Mouse (Mus musculus): ENCODE results near the gene H2-Oa. TPM values are rescaled to one million over a fixed set of nuclear protein-coding genes. Genes with fewer than 3 reads are reported as not detected.

Gene H2-Oa
- polyA plus RNA-seq, 1 experiment: 228 TPM

DNA sequence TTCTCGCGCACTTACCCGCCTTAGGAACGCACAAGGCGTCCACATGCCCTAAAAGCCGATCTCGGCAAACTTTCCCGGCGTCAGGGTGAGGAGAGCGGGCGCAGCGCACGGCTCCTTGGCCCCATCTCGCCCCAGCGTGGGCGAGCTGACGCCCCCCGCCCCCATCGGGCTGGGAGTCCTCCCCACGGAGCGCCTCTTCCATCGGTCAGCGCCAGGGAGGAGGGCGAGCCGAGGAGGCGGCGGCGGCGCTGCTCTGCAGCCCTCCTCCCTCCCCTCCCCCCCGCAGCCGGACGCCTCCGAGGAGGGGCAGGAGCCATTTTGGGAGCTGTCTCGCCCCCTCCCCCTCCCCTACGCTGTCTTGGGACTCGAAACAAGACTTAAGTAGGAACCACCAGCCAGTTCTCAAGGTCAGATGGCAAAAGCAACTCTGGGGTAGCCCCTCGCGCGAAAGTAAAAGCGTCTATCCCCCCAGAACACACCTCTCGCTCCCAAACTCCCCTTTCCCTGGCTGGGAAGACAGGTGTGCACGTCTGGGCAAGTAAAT is 28.1 kb downstream of the H2-Oa start:
- WGBS: 1% methylated on average over 34 of the region's 42 CpGs
- DNase-seq (ENCODE audit: low read depth in 1 of 2, low spot score in 2 of 2): peak in 1 of 2 experiments; percentile 82
- H3K36me3 ChIP-seq (ENCODE audit: control insufficient read depth, insufficient read depth, low read length): peaks cover 28% of the 10 kb centered on the region
- peaks cover 12% of the 10 kb centered on the region; the same call in 1 of the 2 replicates for H3K4me1 ChIP-seq (ENCODE audit: control insufficient read depth, insufficient read depth, insufficient read length)
- no peaks in the 10 kb centered on the region for H3K27me3 ChIP-seq (ENCODE audit: control insufficient read depth, insufficient read depth, low read length)
- TF ChIP-seq CTCF (IDR thresholded peaks at IDR 0.05; ENCODE audit: extremely low read depth, insufficient read depth, insufficient read length, insufficient replicate concordance) (no peak), POLR2A (IDR thresholded peaks at IDR 0.05; ENCODE audit: low read depth, low read length) (peak; percentile 11; the same call in 1 of the 2 replicates)
- peak overlapping the region; percentile 99 for H3K27ac ChIP-seq (ENCODE audit: insufficient read depth, low read length)
- H3K4me3 ChIP-seq (ENCODE audit: extremely low read depth, insufficient read depth, insufficient read length): peak overlapping the region; percentile 75

DNA sequence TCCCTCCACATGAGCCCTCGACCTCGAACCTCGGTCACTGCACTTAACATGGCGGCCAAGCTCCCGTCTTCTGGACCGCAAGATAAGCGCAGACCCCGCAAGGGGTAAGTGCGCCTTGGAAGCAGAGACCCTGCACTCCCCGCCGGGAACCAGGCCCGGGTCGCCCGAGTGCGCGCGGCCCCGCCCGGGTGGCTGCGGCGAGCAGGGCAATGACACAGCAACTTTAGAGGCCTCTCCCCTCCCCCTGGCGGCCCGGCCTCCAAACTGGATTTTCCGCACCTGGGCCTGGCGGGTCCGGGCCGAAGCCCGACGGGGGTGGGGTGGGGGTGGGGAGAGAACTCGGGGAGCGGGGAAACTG is 28.7 kb downstream of the H2-Oa start:
- Histone ChIP-seq H3K27ac (ENCODE audit: insufficient read depth, low read length) (peak overlapping the region; percentile 99), H3K27me3 (ENCODE audit: control insufficient read depth, insufficient read depth, low read length) (no peaks in the 10 kb centered on the region), H3K4me3 (ENCODE audit: extremely low read depth, insufficient read depth, insufficient read length) (peak overlapping the region; percentile 75), H3K4me1 (ENCODE audit: control insufficient read depth, insufficient read depth, insufficient read length) (peaks cover 12% of the 10 kb centered on the region; the same call in 1 of the 2 replicates), H3K36me3 (ENCODE audit: control insufficient read depth, insufficient read depth, low read length) (peaks cover 22% of the 10 kb centered on the region)
- peak in 1 of 2 experiments; percentile 75 for DNase-seq (ENCODE audit: low read depth in 1 of 2, low spot score in 2 of 2)
- under 1% methylated on average over 28 of the region's 31 CpGs for WGBS
- no peak for TF ChIP-seq CTCF (IDR thresholded peaks at IDR 0.05; ENCODE audit: extremely low read depth, insufficient read depth, insufficient read length, insufficient replicate concordance)
- no peak for TF ChIP-seq POLR2A (IDR thresholded peaks at IDR 0.05; ENCODE audit: low read depth, low read length)

DNA sequence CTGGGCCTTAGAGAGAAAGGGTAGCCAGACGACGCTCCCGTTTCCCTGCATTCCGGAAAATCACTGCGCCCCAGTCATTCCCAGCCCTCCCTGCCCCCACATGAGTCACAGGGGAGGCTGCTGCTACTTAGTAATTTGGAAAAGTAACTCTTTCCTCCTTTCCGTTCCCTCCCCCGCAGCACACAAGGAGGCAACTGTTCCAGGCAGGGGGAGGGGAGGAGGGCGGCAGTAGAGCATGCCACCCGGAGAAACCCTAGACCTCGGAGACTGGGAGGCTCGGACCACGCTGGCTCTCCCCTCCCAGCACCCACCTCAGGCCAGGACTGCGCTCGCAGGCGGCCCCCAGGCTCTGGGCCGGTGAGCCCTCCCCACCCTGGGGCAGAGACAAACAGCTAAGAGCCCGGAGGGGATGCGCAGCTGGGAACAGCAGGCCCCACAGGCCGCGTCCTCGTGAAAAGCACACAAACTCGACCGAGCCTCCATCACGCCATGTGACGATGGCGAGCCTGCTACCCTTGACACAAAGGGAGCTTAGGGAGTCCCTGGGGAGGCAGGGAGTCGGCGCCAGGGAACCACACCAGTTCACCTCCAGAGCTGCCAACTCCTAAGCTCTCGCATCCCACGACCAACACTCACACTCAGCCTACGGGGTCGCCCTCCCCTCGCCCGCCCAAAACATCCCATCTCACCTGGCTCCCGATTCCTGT is 29.2 kb downstream of the H2-Oa start:
- peak overlapping the region; percentile 99 for H3K27ac ChIP-seq (ENCODE audit: insufficient read depth, low read length)
- WGBS: under 1% methylated on average over 35 of the region's 35 CpGs
- peaks cover 19% of the 10 kb centered on the region for H3K36me3 ChIP-seq (ENCODE audit: control insufficient read depth, insufficient read depth, low read length)
- peak in 1 of 2 experiments; percentile 55 for DNase-seq (ENCODE audit: low read depth in 1 of 2, low spot score in 2 of 2)
- TF ChIP-seq CTCF (IDR thresholded peaks at IDR 0.05; ENCODE audit: extremely low read depth, insufficient read depth, insufficient read length, insufficient replicate concordance) (no peak), POLR2A (IDR thresholded peaks at IDR 0.05; ENCODE audit: low read depth, low read length) (no peak)
- peaks cover 11% of the 10 kb centered on the region; the same call in 1 of the 2 replicates for H3K4me1 ChIP-seq (ENCODE audit: control insufficient read depth, insufficient read depth, insufficient read length)
- peak overlapping the region; percentile 75 for H3K4me3 ChIP-seq (ENCODE audit: extremely low read depth, insufficient read depth, insufficient read length)
- no peaks in the 10 kb centered on the region for H3K27me3 ChIP-seq (ENCODE audit: control insufficient read depth, insufficient read depth, low read length)

DNA sequence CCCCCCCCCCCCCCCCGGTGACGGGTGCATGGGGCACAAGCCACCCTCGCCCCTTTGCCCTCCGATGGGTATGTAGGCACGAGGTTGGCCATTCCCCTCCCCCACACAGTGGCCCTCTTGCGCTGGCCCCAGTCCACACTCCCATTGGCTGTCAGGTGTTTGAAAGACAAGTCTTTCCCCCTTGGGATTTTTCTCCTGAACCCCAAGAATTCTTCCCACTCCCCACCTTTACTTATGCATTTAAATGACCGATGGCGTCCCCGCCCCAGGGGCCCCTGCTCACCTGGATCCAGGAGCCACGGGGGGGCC is 29.7 kb downstream of the H2-Oa start:
- WGBS: 3% methylated on average over 7 of the region's 10 CpGs
- Histone ChIP-seq H3K4me3 (ENCODE audit: extremely low read depth, insufficient read depth, insufficient read length) (peak overlapping the region; percentile 75), H3K4me1 (ENCODE audit: control insufficient read depth, insufficient read depth, insufficient read length) (peaks cover 10% of the 10 kb centered on the region; the same call in 1 of the 2 replicates), H3K36me3 (ENCODE audit: control insufficient read depth, insufficient read depth, low read length) (peaks cover 14% of the 10 kb centered on the region), H3K27me3 (ENCODE audit: control insufficient read depth, insufficient read depth, low read length) (no peaks in the 10 kb centered on the region), H3K27ac (ENCODE audit: insufficient read depth, low read length) (peak overlapping the region; percentile 99)
- peak in 1 of 2 experiments; percentile 56 for DNase-seq (ENCODE audit: low read depth in 1 of 2, low spot score in 2 of 2)
- TF ChIP-seq CTCF (IDR thresholded peaks at IDR 0.05; ENCODE audit: extremely low read depth, insufficient read depth, insufficient read length, insufficient replicate concordance) (no peak), POLR2A (IDR thresholded peaks at IDR 0.05; ENCODE audit: low read depth, low read length) (no peak)

DNA sequence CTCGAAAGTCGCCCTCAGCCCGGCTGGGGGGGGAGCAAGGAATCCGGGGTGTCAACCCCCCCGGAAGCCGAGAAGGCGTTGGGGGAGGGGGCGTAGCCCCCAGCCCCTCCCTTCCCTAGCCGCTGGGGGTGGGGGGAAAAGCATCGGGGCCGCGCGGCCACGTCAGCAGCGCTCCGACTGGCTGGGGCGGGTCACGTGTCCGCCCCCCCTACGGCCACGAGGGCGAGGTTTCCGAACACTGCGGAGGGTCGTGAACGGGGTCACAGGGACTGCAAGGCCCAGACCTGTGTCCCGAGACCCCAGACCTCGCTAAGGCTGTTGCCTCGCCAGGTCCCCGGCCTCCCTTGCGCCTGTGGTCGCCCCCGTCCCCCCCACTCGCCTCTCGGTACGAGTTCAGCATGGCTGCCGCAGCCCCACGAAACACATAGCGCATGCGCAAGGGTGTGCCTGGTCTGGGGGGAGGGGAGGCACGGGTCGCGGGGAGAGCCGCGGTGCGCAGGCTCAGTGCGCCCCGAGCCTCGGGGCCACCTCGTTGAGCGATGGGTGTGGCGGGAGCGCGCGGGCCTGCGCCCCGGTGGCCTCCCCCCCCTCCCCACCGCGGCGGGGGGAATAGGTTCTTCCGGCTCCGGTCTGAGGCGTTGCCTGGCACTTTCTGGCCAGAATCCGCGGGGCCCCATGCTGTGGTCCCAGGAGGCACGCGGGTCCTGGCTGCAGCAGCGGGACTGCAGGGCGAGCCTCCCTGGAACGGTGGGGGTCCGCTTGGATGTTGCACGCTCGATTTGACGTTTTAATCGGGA is 30.2 kb downstream of the H2-Oa start, which contains the start of gene Brd2:
Gene Brd2, minus strand, starts transcription at position 447 of the 797 bp plus-strand sequence.
- TF ChIP-seq POLR2A (IDR thresholded peaks at IDR 0.05; ENCODE audit: low read depth, low read length): peak; percentile 73
- TF ChIP-seq CTCF (IDR thresholded peaks at IDR 0.05; ENCODE audit: extremely low read depth, insufficient read depth, insufficient read length, insufficient replicate concordance): no peak
- Histone ChIP-seq H3K27me3 (ENCODE audit: control insufficient read depth, insufficient read depth, low read length) (no peaks in the 10 kb centered on the region), H3K4me1 (ENCODE audit: control insufficient read depth, insufficient read depth, insufficient read length) (peaks cover 16% of the 10 kb centered on the region; the same call in 1 of the 2 replicates), H3K4me3 (ENCODE audit: extremely low read depth, insufficient read depth, insufficient read length) (peak within 1 kb of the TSS; percentile 75), H3K36me3 (ENCODE audit: control insufficient read depth, insufficient read depth, low read length) (peaks cover 12% of the 10 kb centered on the region), H3K27ac (ENCODE audit: insufficient read depth, low read length) (peak within 1 kb of the TSS; percentile 99)
- under 1% methylated on average over 66 of the region's 75 CpGs for WGBS
- DNase-seq (ENCODE audit: low read depth in 1 of 2, low spot score in 2 of 2): peak; percentile 91 to 98

DNA sequence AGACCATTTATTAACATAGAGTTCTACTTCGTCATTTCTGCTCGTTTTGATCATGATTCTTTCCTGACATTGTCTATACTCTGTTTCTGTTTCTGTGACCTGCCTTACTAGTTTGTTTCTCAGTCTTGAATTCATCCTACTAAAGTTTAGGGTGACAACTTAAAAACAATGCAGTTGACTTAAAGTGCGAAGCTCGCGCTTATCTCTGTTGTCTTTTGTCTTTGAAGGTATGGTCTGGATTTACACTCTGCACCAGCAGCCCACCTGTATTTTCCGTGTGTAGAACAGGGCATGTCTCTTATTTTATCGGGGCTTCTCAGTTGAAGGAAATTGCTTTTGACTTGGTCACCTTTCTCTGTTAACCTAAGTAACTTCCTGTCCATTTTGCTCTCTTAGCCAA is 31.0 kb downstream of the H2-Oa start:
- no peak for DNase-seq (ENCODE audit: low read depth in 1 of 2, low spot score in 2 of 2)
- Histone ChIP-seq H3K27ac (ENCODE audit: insufficient read depth, low read length) (peak overlapping the region; percentile 91; the same call in 1 of the 2 replicates), H3K36me3 (ENCODE audit: control insufficient read depth, insufficient read depth, low read length) (peaks cover 11% of the 10 kb centered on the region), H3K4me1 (ENCODE audit: control insufficient read depth, insufficient read depth, insufficient read length) (peaks cover 21% of the 10 kb centered on the region; the same call in 1 of the 2 replicates), H3K4me3 (ENCODE audit: extremely low read depth, insufficient read depth, insufficient read length) (peak overlapping the region; percentile 72), H3K27me3 (ENCODE audit: control insufficient read depth, insufficient read depth, low read length) (no peaks in the 10 kb centered on the region)
- WGBS: 1% methylated on average over 7 of the region's 7 CpGs
- TF ChIP-seq CTCF (IDR thresholded peaks at IDR 0.05; ENCODE audit: extremely low read depth, insufficient read depth, insufficient read length, insufficient replicate concordance): no peak
- no peak for TF ChIP-seq POLR2A (IDR thresholded peaks at IDR 0.05; ENCODE audit: low read depth, low read length)
